Mouse (Mus musculus) retina, postnatal 7 days (tissue): ENCODE results near the gene Lpin1.

ENCODE experiments used
- DNase-seq: peaks from one replicate; pipeline ENCODE4 v3.0.0-alpha.2; 2012; ENCODE audit warnings: low read depth, low spot score

Lpin1 gene

DNA sequence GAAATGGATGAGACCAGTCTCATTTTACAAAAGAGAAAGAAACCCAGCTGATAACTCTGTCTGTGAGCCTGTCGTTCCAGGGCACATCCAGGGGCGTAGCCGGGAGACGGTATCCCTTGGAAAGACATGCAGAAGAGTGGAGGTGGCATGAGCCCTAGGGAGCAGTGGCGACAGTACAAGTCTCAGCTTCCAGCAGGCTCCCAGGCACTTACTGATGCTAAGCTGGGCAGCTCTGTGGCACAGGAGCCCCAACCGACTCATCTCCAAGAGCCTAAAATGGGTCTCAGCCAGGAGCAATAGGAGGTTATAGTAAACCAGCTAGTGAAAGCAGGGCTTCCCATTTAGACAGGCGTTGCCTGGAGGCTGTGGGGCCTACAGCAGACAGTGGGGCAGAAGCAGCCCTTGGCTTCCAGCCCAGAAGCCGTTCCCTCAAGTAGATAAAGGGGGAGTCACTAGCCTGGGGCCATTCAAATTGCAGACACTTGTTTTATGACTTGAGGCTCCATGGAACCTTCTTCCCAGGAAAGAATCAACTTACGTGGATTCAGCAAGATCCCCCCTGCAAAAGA is 33.0 kb downstream of the Lpin1 start:
- no peak for DNase-seq

DNA sequence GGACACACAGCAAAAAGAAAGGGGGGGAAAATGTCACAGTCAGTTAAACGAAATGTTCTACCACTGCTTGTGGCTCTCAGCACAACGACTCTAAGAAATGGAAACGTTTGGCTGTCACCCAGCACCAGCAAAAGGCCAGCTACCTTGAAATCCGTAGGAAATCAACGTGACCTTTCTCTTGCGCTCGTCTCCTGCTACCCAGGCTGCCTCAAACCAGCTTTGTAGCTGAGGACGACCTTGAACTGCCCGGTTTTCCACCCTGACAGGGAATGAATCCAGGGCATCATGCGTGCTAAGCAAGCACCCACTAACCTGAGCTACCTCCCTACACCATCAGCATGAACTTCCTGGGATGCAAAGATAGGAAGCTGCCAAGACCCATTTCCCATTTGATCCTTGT is 39.5 kb downstream of the Lpin1 start:
- DNase-seq, result no peak

DNA sequence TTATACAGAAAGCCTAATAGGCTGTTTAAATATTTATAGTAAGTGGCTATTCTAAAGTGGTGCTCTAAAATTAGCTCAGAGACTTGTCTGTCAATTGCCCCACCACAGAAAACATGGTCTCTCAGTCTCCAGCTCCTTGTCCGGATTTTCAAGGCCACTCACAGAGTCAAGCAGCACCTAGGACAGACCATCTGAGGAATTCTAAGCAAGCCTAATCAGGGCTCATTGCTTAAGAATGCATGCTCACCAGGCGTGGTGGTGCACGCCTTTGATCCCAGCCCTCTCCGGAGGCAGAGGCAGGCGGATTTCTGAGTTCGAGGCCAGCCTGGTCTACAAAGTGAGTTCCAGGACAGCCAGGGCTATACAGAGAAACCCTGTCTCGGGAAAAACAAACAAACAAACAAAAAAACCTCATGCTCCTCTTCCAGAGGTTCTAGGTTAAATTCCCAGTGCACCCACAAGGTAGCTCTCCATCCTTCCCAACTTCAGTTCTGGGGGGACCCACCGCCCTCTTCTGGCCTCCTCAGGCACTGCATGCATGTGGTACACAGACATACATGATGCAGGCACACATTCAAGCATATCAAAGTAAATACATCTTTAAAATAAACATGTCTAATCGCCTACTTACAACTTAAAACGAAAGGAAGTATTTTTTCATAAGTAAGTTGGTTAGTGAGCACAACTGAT is 40.2 kb downstream of the Lpin1 start:
- DNase-seq, result no peak

DNA sequence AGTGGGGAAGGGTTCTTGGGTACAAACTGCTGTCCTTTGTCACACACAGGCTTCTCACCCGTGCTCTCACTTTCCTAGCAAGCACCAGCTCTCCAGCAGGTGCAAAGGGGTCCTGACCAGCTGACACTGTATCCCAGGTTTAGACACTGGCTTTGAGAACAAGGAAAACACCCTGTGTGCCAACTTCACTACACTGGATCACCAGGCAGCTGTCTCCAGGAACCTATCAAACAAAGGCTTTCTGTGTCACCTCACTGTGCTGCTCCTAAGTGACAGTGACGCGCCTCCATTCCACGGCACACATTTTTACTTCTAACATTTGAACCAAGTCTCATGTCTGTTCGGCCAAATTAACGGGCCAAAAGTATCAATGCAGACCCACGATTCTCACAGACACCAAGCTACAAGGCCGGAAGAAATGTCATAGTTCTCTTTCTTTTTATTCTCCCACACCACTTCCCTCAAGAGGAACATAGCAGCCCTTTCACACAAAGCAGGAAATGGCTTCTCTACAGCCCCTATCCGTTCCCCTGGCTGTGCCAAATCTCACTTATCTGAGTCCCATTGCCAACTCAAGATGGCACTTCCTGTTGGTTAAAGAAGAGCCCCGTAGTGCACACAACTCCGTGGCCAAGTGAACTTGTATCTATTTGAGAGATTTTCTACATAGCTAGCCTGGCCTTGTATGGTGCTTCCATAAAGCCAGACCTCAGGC is 41.7 kb downstream of the Lpin1 start:
- DNase-seq, result no peak

DNA sequence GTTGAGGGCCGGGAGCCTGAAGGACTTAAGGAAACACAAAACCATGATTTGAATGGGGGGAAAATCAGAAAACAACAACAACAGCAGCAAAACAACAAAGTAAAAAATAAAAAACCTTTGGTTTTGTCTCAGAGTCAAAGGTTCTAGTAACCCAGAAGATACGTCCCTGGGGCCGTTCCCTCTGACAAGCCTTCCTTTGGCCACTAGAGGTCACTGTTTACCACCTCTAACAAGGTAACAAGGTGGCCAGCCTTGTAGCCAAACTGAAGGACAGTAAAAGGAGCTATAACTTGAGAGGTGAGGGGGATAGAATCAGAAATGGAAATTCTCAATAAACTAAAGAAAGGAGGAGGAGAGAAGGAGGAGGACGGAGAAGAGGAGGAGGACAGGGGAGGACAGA is 42.3 kb downstream of the Lpin1 start:
- peak; percentile 73 for DNase-seq

DNA sequence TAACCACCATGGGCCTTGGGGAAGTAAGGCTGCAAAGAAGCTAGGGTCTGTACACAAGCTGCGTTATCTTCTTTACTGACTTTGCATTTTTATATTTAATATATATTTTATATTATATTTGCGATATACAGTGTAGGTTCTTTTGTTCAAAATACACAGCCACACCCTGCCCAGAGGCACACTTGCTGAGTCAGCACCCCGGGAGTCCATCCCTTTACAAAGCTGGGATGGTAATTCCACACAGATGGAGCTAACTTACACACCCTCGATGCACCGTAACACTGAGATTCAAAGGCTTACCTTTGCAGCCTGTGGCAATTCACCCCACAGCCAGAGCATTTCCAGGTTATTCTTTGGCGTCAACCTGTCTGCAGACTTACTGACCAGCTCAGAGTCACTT is 42.7 kb downstream of the Lpin1 start:
- DNase-seq, result no peak

DNA sequence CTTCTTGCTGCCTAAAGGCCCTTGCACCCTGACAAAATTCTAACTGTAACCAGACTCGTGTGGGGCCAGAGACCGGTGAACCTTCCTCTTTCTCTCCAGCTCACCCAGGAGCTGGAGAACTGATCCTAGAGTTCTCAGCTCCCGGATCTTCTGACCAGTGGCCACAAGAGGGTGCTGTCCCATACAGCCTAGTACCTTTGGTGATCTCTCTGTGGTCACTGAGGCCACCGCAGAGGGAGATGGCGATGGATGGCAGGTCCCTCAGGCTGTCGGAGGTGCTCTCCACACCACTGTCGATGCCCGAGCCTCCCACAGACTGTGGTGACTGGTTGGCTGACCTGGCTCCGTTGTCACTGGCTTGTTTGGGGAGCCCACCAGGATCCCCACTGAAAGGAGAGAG is 47.3 kb downstream of the Lpin1 start:
- DNase-seq, result no peak

DNA sequence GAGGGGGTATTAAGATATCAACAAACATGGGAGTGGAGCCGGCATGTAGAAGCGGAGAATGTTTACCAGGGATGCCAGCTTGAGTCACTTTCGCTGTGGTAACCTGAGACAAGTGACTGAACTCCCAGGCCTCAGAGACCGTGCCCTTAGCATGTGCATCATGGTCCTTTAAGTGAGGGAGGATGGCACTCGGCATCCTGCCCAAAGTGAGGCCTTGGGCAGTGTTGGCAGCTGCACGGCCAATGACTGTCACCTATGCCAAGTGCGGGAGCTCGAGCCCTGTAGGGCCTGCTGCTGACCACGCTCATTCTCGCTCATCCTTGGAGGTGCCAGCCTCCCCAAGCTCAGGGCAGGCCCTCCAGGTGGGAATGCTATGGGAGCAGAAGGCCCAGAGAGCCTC is 48.1 kb downstream of the Lpin1 start:
- no peak for DNase-seq

DNA sequence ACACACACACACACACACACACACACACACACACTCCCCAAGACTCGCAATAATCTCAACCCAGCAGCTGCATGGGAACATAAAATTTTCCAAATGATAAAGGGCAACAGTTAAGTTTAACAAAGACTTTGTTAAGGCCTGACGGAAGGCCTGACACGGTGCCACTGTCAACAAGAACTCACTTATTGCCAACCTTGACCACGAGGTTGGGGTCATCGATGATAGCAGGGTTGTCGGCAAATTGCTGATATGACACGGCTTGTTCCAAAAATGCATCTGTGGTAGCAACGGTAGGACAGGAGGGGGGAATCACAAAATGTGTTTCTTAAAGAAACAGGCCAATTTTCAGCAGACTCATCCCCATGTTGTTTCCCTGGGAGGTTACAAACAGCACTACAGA is 48.6 kb downstream of the Lpin1 start:
- DNase-seq, result no peak

DNA sequence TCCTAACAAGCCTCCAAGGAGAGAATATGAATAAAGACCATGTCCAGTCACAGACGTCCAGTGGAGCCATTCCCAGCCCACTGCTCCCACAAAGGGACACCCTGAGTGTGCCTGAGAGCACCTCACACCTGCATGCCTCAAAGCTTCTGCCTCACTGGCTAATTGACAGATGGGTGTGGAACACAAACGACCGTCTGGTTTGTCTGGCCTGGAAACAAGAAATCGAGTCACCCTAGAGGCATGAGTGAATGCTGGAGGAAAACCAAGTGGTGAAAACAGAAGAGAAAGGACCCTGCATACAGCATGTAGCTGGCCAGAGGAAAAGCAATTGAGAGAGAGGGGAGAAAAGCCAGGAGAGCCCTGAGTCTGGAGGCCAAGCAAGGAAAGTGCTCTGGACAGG is 53.5 kb downstream of the Lpin1 start:
- DNase-seq, result no peak

DNA sequence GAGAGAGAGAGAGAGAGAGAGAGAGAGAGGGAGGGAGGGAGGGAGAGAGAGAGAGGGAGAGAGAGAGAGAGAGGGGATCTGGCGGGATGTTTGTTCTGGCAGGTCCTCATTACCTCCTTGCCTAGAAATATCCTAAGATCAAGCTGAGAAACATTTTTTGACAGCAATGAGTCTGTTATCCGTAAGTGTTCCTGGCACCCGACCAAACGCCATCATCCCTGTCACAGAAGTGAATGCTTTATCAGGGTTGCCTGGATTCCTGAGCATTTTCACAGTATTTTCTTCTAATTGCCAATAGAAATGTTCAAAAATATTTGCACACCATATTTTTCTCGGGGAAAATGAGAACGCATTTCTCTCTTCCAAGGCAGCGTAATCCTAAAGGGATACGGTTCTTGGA is 56.6 kb downstream of the Lpin1 start:
- no peak for DNase-seq

DNA sequence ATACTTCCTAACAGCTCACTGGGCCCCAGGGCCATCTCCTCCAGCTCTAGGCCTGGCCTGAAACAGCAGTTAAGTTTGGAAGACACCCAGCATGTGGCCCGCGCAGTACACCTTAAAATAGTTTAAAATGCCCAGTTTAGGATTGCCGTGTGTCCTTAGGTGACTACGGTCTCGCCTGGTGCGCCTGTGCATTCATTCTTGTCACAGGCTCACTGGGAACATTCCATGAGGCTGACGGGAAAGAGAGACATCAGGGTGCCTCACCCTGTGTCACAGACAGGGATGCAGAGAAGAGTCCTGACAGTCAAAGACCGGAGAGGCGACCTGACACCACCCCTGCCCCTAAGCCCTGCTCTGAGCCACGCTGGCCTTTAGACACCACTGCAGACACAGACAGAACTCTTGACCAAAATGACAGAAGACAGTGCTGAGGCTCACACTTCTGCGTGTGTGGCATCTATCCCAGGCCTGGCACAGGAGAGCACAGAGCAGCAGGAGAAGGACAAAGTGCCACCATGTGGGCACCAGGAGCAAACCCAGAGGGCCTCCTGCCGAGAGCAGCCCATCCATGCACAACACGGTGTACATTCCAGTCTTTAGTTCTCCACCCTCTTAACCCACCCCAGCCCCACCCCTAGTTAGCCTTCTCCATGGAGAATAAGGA is 58.5 kb downstream of the Lpin1 start:
- DNase-seq, result no peak

DNA sequence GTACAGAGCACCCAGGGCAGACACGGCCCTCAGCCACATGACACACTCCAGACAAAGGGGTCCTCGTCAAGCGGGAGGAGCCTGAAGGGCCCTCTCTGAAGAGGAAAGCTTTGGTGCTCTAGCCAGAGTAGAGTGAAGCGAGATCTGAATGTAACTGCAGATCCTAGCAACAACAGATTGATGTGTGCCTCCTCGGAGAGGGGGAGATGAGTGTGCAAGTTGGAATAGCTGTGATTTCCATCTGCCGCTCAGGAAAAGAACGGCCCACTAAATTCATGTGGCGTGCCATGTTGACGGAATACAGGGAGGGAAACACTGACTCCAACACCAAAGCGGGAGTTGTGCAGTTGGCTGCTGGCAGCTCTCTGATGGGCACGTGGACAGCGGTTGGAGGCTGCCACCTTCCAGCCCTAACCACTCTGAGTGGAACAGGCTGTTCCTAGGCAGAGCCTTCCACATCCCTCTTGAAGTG is 59.7 kb downstream of the Lpin1 start:
- no peak for DNase-seq

DNA sequence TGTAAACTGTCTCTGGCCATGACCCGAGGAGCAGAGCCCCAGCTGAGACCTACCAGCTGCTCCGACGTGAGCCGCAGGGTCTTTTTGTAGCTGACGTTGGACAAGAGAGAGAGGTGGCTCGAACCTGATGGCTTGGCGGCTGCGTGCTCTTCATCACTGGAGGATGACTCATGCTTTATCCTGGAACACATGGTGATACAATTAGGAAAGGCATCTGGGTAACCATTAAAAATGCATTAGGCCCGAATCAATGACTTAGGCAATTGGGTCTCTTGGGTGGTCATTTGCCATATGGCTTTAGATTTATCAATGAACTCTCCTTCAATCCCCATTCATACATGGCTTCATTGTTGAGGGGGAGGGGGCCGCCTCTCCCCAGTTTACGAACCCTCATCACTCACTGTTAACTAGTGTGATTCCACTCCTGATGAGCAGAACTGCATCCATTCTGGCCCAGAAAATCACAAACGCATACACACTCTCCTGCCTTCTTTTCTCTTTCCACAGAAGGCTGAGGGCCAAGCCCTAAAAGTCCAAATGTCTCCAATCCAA is 61.9 kb downstream of the Lpin1 start:
- no peak for DNase-seq

DNA sequence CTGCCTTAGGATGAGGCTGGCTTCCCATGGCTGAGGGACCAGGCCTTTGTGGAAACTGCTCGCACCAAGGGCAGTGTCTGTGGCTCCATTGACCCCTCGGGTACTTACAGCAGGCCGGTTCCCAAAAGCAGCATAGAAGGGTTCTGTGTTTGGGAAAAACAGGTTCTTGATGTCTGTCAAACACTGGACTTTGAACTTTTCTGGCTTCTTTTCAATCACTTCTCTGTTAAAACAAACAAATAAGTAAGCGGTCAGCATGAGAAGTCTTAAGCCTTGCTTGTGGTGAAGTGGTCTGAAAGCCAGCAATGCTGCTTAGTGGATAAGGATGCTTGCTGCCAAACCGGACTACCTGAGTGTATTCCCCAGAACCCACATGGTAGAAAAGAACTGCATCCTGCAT is 69.2 kb downstream of the Lpin1 start:
- no peak for DNase-seq

DNA sequence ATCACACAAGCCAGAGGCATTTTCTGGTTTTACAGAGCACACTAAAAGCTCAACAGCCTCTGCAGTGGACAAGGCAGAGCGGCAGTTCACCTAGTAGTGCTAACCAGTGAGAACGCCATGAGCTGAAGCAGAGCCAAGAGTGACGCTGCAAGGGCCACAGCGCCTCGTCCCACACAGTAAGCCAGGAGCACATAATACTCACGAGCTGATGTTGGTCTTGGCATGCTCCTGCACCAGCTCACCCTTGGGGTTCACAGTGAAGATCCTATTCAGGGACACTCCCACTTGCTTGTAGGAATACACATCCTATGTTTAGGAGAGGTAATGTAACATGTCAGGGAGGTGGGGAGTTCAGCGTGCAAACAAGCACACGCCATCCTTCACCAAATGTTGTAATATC is 70.1 kb downstream of the Lpin1 start:
- no peak for DNase-seq

DNA sequence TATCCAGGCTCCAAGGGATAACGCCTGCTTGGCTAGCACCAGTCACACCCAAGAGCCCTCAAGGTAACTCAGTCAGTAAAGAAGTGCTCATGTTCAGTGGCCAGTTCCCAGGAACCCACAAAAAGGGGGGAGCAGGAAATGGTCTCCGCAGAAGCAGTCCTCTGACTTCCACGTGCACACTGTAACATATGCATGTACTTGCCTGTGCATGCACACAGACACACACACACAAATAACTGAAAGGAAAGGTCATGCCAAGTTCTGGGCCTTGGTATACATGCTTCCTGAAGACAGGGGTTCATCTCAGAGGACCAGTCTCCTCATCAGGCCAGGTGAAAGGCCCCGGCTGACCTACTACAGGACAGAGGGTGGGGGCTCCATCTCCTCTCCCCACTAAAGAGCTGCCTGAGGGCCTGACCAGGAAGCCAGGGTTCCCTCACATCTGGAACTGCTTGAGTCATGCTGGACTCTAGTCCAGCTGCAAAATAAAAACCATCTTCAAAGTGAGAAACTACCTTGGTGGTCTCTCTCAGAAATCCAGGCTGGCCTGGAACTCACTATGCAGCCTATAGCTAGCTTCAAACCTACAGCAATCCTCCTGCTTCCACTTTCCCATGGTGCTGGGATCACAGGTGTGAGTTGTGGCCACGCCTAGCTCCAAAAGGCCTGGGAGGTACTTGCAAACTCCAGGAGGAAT is 70.7 kb downstream of the Lpin1 start:
- DNase-seq, result no peak

DNA sequence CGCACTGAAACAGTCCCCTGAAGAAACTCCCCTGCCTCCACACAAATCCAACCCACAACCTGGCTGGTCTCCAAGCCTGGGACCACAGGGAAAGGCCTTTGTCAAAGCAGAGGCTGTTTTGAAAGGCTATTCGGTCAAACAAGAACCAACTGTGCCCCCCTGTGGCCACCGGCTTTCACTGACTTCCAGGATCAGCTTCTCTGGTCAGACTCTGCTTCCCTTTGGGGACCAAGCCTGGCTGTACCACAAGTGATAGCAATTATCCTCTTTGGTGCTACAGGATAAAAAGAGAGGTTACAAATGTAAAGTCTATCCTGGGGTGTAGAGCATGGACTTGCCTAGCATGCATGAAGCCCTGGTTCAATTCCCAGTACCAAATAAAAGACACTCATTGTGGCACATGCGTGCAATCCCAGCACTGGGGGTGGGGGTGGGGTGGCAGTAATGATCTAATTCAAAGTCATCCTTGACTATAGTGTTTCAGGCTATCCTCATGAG is 77.4 kb downstream of the Lpin1 start:
- DNase-seq, result peak; percentile 72

DNA sequence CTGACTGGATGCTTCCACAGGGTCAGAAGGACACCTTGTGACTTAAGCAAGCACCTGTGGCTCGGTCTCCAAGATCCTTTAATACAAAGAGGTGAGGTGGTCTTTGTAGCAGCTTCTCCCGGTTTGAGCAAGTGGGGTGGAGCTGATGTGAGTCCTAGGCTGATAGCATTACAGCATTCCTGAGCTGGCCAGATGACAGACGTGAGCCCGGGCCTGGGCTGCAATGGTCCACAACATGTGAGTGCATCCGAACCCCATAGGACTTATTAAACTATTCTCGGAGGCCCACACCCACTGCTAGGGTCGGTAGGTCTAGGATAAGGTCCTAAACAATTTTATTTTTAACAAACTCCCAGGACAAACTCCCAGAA is 77.9 kb downstream of the Lpin1 start:
- DNase-seq, result no peak

DNA sequence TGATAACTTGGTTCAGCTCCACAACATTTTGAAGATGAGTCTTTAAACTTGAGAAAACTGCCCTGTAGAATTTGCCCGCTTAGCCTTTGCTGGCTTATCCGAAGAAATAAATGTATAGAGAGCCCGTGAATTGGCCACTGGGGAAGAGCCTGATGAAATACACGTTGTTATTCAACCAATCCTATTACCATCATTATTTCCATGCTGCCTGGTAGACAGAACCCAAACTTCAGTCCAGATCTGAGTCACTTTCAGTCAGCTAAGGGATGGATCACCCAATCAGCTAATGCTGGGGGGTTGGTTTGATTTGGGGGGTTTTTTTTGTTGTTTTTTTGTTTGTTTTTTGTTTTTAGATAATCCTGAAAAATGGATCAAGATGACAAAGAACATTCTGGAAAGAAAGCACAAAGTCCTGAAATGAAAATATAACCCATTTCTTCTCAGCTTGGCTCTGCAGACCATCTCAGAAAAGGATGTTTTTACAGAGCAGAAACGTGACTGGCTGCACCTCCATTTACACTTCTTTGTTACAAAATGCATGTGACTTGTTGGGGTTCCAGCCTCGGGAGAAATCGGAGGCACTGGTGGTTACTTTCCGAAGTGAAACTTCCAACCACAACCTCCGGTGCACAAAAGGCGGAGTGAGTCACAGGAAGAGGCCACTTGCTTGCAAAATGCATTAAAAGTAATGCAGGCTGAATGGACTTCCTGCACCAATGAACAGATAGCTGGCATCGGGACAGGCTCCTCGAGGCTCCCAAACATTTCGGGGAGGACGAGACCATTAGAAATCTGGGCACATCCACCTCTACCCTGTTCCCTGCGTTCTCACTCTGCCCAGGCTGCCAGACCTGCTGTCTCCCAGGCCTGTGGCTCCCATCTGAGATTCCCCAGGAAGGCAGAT is 78.6 kb downstream of the Lpin1 start:
- DNase-seq, result no peak

DNA sequence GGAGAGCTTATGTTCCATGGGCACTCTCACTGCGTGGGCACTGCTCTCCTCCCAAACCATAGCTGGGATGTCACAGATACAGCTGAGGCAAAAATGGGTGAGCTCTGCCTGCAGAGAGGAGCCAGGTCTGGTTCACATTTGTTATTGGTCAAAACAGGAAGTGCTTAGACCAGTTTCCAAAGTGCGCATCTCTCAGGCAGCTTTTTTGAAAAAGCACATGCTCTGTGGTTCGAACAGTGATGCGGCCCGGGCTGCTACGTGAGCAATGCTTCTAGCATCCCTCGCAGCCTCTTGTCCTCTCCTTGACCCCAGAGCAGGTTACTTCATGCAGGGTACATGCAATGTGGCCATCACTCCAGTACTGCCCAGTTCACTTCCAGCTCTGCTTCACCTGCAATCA is 82.1 kb downstream of the Lpin1 start:
- DNase-seq, result no peak
